Mouse (Mus musculus) v-Abl transformed pro-B cells (cell line): ENCODE results near the gene Mfsd2a.

Source experiments
- in situ Hi-C, 2 experiments: fragments of 400-800 bp; cut with MboI; formaldehyde crosslinking; loops; one replicate each; pipeline ENCODE4 v1.15.1; 2025; ENCODE audit not compliant: unreplicated experiment in 2 of 2

The Mfsd2a gene

GRCm38 (mm10) chr4:122944408-122944807, 16.6 kb downstream of the Mfsd2a start:
- in situ Hi-C loops: loop anchor here (5.0 kb wide), 2 partner anchors 33 to 43 kb away; no protein-coding TSS in a partner anchor

GRCm38 (mm10) chr4:122939048-122939796, 21.8 kb downstream of the Mfsd2a start:
- in situ Hi-C loops: no loop called here

- in situ Hi-C loops: no loop called here
These were observed 23.5 kb downstream of the Mfsd2a start for GRCm38 (mm10) chr4:122937489-122937888.

- in situ Hi-C loops: no loop called here
These were observed 25.4 kb downstream of the Mfsd2a start for GRCm38 (mm10) chr4:122935466-122936099.

- in situ Hi-C loops: no loop called here
These were observed 27.1 kb downstream of the Mfsd2a start for GRCm38 (mm10) chr4:122933857-122934256.

- in situ Hi-C loops: no loop called here
These were observed 27.9 kb downstream of the Mfsd2a start for GRCm38 (mm10) chr4:122933051-122933591.

- in situ Hi-C loops: no loop called here
These were observed 28.6 kb downstream of the Mfsd2a start for GRCm38 (mm10) chr4:122932239-122932978.

- in situ Hi-C loops: no loop called here
These were observed 29.9 kb downstream of the Mfsd2a start for GRCm38 (mm10) chr4:122930939-122931590.

GRCm38 (mm10) chr4:122923392-122924344, 37.3 kb downstream of the Mfsd2a start:
- in situ Hi-C loops: no loop called here

- in situ Hi-C loops: no loop called here
These were observed 38.1 kb downstream of the Mfsd2a start for GRCm38 (mm10) chr4:122922841-122923240.

GRCm38 (mm10) chr4:122915985-122916384, 45.0 kb downstream of the Mfsd2a start:
- in situ Hi-C loops: no loop called here

GRCm38 (mm10) chr4:122914186-122914585, 46.8 kb downstream of the Mfsd2a start:
- in situ Hi-C loops: loop anchor here (5.0 kb wide), 2 partner anchors 73 to 168 kb away; no protein-coding TSS in a partner anchor

GRCm38 (mm10) chr4:122912613-122913012, 48.4 kb downstream of the Mfsd2a start:
- in situ Hi-C loops: loop anchor here (5.0 kb wide), 2 partner anchors 75 to 170 kb away; no protein-coding TSS in a partner anchor

GRCm38 (mm10) chr4:122910577-122910976, 50.4 kb downstream of the Mfsd2a start:
- in situ Hi-C loops: loop anchor here (5.0 kb wide), 2 partner anchors 77 to 172 kb away; no protein-coding TSS in a partner anchor

- in situ Hi-C loops: loop anchor here (5.0 to 10.0 kb wide), 4 partner anchors 78 to 1665 kb away; no protein-coding TSS in a partner anchor
These were observed 51.3 kb downstream of the Mfsd2a start for GRCm38 (mm10) chr4:122909572-122910189.

GRCm38 (mm10) chr4:122905359-122905758, 55.6 kb downstream of the Mfsd2a start:
- in situ Hi-C loops: loop anchor here in 1 of 2 experiments (10.0 kb wide), 2 partner anchors 101 to 1661 kb away; no protein-coding TSS in a partner anchor

GRCm38 (mm10) chr4:122903709-122904108, 57.3 kb downstream of the Mfsd2a start:
- in situ Hi-C loops: loop anchor here in 1 of 2 experiments (10.0 kb wide), 2 partner anchors 99 to 1659 kb away; no protein-coding TSS in a partner anchor

GRCm38 (mm10) chr4:122902156-122902555, 58.8 kb downstream of the Mfsd2a start:
- in situ Hi-C loops: loop anchor here in 1 of 2 experiments (10.0 kb wide), 2 partner anchors 97 to 1657 kb away; no protein-coding TSS in a partner anchor
